Mouse (Mus musculus): ENCODE measurements around the gene Trim27. TPM values are rescaled to one million over a fixed set of nuclear protein-coding genes. Genes with fewer than 3 reads are reported as not detected.

The Trim27 gene
- total RNA-seq (2021), result 10 to 100 TPM; 22.2 to 26.4 TPM
- long read RNA-seq, experiment 1, full-length matches to known transcripts, result 22 of 25 reads
- long read RNA-seq, experiment 1, partial matches to known transcripts, result 0 of 25 reads
- long read RNA-seq, experiment 1, other reads (novel, unspliced or antisense), result 3 of 25 reads
- long read RNA-seq, experiment 2, full-length matches to known transcripts, result 28 of 37 reads
- long read RNA-seq, experiment 2, partial matches to known transcripts, result 1 of 37 reads
- long read RNA-seq, experiment 2, other reads (novel, unspliced or antisense), result 8 of 37 reads

DNA sequence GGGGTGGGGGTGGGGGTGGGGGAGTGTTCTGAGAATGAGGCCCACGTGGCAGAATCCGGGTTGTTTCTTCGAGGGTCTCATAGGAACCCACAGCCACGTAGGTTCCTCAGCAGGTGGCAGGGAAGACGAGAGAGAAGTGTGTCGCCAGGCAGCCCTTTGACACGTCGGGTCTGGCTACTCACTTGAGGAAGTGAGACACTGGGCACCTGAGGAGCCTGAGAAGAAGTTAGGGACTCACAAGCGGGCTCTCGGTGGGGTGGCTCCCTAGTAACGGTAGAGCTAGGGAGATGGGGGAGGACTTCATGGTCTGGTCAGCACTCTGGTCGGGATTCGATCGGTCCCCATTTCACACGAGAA lies at the start of gene Trim27:
Gene Trim27 (plus strand): TSS at position 79 of the 357 bp plus-strand sequence.
- intact Hi-C loops (cut with DNase I; ENCODE audit: low total_unique reads), result no loop called here
- DNase-seq, result no peak

DNA sequence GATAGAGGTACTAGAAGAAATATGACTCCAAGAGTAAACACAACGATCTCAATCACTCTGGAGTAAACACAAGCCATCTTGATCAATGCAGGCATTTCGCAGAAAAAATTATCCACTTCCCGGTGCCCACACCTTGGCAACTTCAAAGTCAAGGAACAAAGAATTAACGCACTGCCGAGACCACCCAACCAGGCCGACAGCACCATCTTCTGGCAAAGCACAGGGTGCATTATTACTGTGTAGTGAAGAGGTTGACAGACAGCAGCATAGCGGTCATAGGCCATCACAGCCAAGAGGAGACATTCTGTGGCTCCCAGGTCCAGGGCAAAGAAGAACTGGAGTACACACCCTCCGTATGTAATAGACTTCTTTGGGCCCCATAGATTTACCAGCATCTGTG lies 36.8 kb upstream of the Trim27 start:
- DNase-seq, result no peak
- intact Hi-C loops (cut with DNase I; ENCODE audit: low total_unique reads), result no loop called here

DNA sequence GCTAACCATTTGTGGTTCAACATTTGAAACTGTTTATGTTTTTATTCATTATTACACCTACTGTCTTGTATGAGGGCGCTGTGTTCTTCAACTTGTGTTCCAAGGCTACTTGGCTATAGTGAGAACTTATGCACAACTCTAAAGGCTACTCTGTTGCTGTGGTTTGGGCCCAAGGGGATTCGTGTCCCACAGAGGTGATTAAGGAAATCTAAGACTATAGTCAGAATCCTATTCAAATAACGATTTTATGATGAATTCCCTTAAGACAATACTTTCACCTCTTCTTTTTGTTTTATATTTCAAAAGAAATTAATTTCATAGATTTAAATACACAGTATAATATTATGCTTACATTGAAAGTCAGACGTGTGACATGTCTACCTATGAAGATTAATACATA lies 33.5 kb upstream of the Trim27 start, which contains the start of gene Olfr1368:
Gene Olfr1368 (minus strand): TSS at position 101 of the 400 bp plus-strand sequence.
- DNase-seq, result no peak
- intact Hi-C loops (cut with DNase I; ENCODE audit: low total_unique reads), result no loop called here

DNA sequence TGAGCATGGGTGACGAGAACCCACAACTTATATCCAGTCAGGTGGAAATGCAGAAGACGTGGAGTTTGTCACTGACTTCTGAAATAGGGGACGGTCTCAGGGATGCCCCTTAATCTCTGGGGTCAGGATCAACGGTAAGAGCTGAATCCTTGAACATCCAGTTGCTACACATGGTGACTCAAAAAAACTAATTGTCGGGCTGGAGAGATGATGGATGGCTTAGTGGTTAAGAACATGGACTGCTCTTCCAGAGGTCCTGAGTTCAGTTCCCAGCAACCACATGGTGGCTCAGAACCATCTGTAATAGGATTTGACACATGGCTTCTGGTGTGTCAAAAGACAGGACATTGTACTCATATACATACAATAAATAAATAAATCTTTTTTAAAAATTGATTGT lies 23.4 kb upstream of the Trim27 start:
- intact Hi-C loops (cut with DNase I; ENCODE audit: low total_unique reads), result no loop called here
- no peak for DNase-seq

DNA sequence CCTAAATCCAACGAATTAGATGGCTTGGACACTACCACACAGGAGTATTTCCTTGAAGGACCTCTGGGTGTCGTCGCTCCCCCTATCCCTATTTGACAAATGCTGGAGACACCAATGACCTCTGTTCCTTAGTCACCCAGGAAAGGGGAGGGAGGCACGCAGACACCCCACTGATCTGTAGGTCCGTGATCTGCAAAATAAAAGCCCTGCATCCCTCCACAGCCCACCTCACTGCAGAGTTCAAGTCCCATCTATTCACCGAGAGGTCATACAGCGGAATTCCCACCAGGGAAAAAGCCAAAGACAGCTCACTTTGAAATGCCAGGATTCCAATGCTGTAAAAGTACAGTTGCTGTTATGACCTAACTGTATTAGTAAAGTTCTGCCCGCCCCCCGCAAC lies 21.2 kb upstream of the Trim27 start:
- DNase-seq, result no peak
- intact Hi-C loops (cut with DNase I; ENCODE audit: low total_unique reads), result no loop called here

DNA sequence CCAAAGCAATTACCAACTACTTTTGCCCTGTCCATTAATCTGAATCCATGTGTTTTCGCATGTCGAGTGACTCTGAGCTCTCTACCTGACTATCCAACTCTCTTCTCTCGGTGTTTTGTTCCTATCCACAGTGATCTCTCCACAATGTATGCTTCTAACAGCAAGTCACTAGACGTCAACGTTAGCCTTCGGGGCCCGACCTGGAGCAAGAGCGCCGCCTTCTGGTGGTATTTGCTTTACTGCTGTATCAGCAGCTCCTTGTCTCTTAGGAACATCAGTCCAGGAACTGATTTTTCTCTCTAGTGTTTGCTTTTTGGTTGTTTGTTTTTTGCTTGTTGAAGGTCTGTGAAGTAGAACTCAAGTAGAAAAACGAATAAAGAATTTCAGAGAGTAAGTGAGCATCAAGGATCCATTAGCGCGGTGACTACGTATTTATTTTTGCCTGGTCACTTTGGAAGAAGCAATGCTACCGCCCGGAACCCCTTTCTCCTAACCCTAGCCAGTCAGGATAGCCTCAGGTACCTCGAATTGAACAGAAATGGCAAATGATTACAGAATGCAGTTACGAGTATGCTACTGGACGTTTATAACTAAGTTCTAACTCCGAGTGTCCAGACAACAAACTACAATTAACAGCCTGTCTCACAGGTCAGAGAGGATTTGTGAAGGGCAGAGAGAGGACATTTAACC lies 20.3 kb upstream of the Trim27 start:
- intact Hi-C loops (cut with DNase I; ENCODE audit: low total_unique reads), result no loop called here
- peak; percentile 81 for DNase-seq

DNA sequence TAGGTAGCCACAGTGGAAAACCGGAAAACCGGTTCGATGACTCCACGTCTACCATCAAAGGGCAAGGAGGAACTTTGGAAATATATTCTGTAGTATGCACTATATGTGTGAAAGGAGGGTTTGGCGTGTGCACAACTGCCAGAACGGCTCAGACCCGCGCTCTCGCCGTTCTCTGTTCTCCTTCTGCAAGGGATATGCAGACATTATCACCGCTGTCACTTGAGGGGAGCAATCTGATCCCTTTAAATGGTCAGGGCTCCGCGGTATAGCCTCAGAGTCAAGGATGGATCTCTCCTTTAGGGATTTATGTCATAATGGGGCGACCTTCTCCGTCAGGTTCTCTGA lies 19.8 kb upstream of the Trim27 start:
- DNase-seq, result no peak
- intact Hi-C loops (cut with DNase I; ENCODE audit: low total_unique reads), result no loop called here

DNA sequence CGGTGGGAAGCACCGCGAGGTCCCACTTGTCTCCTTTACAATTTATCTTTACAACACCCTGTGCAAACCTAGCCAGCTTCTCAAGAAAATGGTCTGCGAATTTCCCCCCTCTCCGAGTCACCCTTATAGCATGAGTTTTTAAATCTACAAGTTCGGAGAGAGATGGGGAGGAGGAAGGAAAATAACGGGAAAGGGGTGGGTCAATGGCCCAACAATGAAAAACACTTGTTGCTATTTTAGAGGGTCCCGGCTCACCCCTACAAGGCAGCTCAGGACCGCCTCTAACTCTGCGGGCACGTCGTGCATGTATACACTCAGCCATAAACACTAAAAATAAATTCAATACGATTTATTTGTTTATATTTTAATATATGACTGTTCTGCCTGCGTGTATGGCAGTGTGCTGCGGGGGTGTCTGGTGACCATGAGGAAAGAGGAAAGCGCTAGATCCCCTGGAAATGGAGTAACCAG lies 19.2 kb upstream of the Trim27 start:
- intact Hi-C loops (cut with DNase I; ENCODE audit: low total_unique reads), result no loop called here
- DNase-seq, result no peak

DNA sequence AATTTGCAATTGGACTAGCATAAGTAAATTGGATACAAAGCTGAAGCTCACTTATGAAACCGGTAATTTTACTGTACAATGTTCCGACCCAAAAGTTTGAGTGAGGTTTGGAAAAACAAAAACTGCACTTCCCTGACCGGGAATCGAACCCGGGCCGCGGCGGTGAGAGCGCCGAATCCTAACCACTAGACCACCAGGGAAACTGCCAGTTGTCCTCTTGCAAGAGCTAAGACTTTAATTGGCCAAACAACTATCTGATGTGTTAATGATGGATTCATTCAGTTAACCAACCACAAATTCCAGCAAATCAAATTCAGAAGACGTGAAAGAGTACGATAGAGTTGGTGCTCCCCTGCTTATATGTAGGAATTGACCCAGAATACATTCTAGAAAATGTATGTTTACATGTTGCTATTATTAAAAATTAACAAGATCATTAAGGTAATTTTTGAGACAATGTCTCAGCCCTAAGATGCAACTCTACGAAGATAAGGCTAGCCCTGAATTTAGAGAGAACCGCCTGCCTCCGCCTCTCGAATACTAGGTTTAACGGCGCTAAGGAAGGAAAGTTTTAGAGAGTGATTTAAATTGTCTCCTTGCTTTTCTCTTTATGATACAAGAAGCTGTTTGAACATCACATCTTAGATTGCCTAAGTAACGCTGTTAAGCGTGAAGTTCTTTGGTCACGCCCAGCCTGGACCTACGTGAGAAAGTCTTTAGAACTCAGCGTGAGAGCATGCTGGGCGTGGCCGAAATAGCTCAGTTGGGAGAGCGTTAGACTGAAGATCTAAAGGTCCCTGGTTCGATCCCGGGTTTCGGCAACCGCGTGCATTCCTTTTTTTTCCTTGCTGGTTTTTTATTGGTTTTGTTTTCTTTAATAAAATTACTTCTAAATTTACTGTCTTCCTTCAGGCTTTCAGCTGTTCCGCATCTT lies 18.3 kb upstream of the Trim27 start:
- intact Hi-C loops (cut with DNase I; ENCODE audit: low total_unique reads), result no loop called here
- DNase-seq, result peak; percentile 83

DNA sequence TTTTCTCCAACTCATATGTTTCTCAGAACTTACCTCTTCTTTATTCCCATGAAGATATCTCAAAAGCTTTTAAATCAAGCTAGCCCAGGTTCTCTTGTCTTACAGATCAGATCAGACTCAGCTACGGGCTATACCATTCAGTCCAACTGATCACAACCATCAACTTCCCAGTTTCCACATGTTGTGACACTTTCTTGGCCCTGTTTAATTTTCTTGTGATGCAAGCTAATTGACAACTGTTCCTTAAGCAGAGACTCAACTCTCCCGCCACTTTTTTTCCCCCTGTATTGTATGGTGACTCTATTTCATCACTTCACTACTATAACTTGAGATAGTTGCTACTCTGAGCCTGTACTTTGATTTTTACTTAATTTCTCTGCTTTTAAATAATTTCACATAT lies 17.7 kb upstream of the Trim27 start:
- intact Hi-C loops (cut with DNase I; ENCODE audit: low total_unique reads), result no loop called here
- no peak for DNase-seq

DNA sequence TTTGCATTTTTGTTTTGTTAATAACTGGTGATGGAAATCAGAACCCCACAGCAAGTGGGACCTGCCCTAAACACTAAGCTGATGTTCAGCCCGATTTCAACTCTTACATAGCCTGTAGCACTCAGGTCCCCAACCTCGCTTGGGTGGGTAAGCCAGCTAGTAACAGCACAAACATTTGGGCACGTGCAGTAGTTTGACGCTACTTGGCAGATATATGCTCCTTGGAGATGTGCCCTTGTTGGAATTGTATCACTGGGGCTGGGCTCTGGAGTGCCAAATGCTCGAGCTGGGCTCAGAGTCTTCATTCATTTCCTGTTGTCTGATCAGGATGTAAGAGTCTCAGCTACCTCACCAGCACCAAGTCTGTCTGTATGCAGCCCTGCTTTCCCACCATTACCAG lies 16.7 kb upstream of the Trim27 start:
- intact Hi-C loops (cut with DNase I; ENCODE audit: low total_unique reads), result no loop called here
- no peak for DNase-seq

DNA sequence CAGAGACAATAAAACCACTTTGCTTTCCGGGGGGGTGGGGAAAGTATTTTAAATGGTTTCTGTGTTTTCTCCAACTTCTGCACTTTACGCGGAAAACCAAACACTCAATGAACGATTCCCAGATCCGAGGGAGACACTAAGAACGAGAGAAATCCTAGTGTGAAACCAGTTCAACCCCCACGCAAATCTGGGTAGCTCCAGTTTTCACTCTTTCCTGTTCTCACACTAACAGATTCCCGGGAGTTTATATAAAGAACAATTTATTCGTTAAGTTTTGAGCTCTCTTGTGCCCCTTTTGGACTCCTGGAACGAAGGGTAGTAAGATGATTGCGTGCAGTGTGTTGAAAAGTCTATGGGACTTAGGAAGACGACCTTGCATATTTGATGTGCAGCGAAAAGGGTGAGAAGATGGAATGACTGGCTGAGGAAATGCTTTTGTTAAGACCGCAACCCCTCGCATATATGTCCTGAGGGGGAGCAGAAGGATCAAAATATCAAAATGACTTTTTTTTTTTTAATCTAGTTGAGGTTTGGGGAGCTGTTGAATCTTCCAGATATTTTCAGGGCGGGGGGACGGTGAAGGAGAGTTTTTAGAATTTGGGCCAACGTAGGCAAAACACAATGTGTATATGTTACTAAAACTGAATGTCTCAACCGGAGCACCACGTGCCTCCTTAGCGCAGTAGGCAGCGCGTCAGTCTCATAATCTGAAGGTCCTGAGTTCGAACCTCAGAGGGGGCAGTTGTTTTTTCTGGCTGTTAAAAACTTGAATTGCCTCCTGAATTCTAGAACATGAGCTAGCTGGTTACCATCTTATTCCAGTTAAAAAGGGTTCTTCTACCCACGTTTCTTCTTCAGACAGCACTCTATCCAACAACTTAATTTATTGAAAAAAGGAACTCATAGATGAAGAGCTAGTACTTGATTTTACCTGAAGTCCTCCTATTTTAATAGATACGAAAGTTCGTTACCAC lies 12.0 kb upstream of the Trim27 start:
- intact Hi-C loops (cut with DNase I; ENCODE audit: low total_unique reads), result no loop called here
- peak; percentile 52 for DNase-seq

DNA sequence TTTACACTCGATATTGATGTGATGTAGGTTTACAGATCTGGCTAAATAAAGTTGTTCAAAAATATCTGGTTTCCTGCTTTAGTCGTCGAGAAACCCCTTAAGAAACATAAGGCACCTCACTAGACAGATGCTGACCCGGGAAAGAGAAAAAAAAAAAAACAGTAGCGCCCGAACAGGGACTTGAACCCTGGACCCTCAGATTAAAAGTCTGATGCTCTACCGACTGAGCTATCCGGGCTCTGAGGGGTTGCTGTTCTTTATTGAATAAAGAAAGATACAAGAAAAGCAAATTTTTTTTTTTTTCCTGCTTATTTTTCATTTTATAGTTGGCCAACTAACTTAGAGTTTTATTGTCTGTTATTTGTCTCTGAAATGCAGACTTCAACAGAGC lies 11.3 kb upstream of the Trim27 start:
- no peak for DNase-seq
- intact Hi-C loops (cut with DNase I; ENCODE audit: low total_unique reads), result no loop called here

DNA sequence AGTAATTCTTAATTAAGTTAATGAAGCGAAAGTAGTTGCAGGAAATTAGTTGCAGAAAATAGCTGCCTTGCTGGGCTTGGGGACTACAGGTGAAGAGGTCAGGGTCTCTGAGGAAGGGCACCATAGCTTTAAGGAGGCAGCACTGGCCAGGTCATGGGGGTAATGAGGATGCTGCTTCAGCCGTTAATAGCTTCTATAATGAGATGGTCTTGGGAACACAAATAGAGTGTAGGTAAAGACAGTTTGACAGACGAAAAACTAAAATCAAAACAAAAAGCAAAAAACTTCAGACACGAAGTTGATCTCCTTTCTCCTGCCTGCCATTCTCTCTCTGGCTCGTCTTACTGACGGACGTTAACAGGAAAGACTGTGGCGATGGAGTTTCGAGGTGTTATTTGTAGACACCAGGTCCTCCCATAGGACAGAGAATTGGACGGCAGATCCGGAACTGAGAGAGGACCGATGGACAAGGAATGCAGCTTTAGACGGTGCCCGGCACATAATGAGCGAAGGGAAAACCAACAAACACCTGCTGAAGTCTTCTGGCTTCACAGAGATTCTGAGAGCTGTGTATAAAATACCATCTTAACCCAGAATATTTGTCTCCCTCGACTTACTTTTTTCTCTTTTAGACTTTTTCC lies 10.8 kb upstream of the Trim27 start:
- no peak for DNase-seq
- intact Hi-C loops (cut with DNase I; ENCODE audit: low total_unique reads), result no loop called here

DNA sequence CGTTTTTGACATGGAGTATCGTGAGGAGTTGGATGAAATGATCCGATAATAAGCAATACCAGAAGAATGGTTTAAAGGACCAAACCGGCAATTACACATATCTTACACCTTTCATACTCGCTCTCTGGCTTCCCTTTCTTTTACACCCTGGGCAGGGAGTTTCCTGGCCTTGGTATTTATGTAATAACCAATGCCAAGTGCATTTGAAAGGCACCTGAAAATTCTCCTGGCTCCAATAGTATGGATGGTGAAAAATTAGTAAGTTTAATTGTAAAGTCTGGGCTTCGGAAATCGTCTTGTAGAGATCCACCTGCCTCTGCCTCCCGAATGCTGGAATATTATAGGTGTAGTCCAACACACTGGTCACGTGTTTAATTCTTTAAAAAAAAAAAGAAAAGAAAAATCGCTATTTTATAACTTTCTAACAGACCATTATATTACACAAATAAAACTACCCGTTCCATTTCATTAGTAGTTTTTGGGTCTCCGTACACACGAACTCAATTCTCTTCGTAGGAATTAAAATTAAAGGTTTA lies 10.1 kb upstream of the Trim27 start:
- DNase-seq, result no peak

DNA sequence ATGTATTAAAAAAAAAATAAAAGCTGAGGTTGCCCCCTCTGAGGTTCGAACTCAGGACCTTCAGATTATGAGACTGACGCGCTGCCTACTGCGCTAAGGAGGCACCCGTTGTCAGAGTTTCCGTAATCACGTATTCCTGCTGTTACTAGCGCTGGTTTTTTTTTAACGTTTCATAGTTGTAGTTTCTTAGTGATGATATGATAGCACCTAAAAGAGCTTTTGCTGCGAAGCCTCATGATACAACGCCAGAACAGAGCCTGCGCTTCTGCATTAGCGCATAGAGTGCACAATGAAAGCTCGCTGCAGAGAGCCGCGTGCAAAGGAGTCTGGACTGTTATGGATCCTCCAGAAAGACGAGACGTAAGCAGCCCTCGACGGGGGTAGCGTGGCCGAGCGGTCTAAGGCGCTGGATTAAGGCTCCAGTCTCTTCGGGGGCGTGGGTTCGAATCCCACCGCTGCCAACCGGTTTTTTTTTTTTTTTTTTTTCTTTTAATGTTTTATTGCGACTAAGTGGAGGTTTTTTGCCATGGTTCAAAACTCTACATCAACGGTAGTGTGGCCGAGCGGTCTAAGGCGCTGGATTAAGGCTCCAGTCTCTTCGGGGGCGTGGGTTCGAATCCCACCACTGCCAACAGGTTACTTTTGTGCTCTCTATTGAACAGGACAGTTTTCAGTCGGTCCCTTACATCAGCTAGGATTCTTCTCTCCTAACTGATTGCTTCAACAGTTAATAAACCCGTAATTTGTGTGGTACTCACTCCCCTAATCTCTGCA lies 9.4 kb upstream of the Trim27 start:
- peak; percentile 72 for DNase-seq
- intact Hi-C loops (cut with DNase I; ENCODE audit: low total_unique reads), result no loop called here

More for the DNA sequence above, 10.1 kb upstream of the Trim27 start:
- intact Hi-C loops (cut with DNase I; ENCODE audit: low total_unique reads), result no loop called here

DNA sequence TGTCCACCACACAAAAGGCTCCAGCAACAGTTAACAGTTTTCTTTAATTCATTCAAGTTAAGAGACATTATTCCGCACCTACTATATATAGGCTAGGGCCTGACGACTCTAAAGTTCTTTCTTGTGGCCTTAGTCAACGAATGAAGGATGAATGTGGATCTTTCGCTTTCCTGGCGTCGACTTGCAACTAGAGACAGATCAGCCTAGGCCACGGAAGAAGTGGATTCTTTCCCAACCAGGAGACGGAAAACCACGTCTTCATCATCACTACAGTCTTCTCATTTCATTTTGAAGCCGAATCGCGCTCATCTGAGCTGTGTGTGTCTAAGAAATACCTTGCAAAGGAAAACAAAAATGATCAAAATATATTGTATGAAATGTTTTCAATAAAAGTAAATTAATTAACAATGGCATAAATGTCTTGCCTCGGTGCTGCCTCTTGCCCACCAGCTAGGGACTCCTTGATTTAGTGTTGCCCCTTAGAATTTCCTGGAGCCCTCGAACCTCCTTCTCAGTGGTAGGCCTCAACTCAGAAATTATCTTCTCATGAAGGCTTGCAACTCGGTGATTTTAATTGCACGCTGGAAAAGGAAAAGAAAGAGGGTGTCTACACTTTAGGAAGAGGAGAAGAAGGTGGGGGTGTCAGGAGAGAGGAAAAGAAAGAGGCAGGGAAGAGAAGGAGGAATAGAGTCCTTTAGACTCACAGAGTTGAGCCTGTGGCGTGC lies 8.7 kb upstream of the Trim27 start:
- intact Hi-C loops (cut with DNase I; ENCODE audit: low total_unique reads), result no loop called here
- no peak for DNase-seq

All from gastrocnemius, postnatal 14 days (tissue).